Mouse (Mus musculus) lung, adult 2 months (tissue): ENCODE measurements around the gene Sufu.

Experiments used
- CTCF ChIP-seq: fragments of 200-500 bp; IDR thresholded peaks from 2 replicates; pipeline ENCODE4 v1.5.1; 2011; ENCODE audit warnings: mild to moderate bottlenecking, low read length, control low read depth; ENCODE audit not compliant: insufficient read depth
- POLR2A ChIP-seq: fragments of 200-500 bp; IDR thresholded peaks from 2 replicates; pipeline ENCODE4 v1.6.1; 2011; ENCODE audit warnings: low read depth, mild to moderate bottlenecking, control low read depth, low read length, borderline replicate concordance; ENCODE audit errors: extremely low read depth

- TF ChIP-seq CTCF = no peak
- TF ChIP-seq POLR2A = no peak
Measured at GRCm38 (mm10) chr19:46466160-46466559, 69.5 kb downstream of the Sufu start.
